Mouse (Mus musculus) heart, adult 2 months (tissue): Measurements from ENCODE around the gene Itga11. TPM values are rescaled to one million over a fixed set of nuclear protein-coding genes. Genes with fewer than 3 reads are reported as not detected.
"Not testable (repeated sequence)": the region's sequence is repeated elsewhere in the genome, so short reads cannot be mapped to it uniquely, and the experiment has no call there.

Experiments
- DNase-seq, 2 experiments: peaks; one replicate each; pipeline ENCODE4 v3.0.0; 2021
- H3K27ac ChIP-seq: fragments of 200-600 bp; 2 replicates; pipeline ENCODE4 v1.8.1; 2022
- H3K27me3 ChIP-seq: fragments of 200-500 bp; 2 replicates; pipeline ENCODE4 v1.6.1; 2012; ENCODE audit warnings: mild to moderate bottlenecking, low read length, inconsistent platforms, mixed read lengths; ENCODE audit not compliant: control insufficient read depth, insufficient read depth
- H3K36me3 ChIP-seq: fragments of 200-500 bp; 2 replicates; pipeline ENCODE4 v1.6.1; 2012; ENCODE audit warnings: low read length, inconsistent platforms; ENCODE audit not compliant: control insufficient read depth, insufficient read depth
- H3K4me1 ChIP-seq: fragments of 200-500 bp; 2 replicates; pipeline ENCODE4 v1.6.1; 2011; ENCODE audit warnings: low read length; ENCODE audit not compliant: control insufficient read depth, insufficient read depth
- H3K4me3 ChIP-seq: fragments of 200-600 bp; 2 replicates; pipeline ENCODE4 v1.8.1; 2022
- H3K79me2 ChIP-seq: fragments of 200-500 bp; replicated peaks from 2 replicates; pipeline ENCODE4 v1.6.1; 2012; ENCODE audit warnings: mild to moderate bottlenecking, inconsistent platforms, low read length, moderate library complexity, mixed read lengths; ENCODE audit not compliant: control insufficient read depth, insufficient read depth
- H3K9ac ChIP-seq: fragments of 200-500 bp; 2 replicates; pipeline ENCODE4 v1.6.1; 2012; ENCODE audit warnings: low read depth, mild to moderate bottlenecking, control low read depth, inconsistent platforms, low read length, mixed read lengths
- CTCF ChIP-seq: fragments of 200-600 bp; IDR thresholded peaks from 2 replicates; pipeline ENCODE4 v1.8.1; 2022; ENCODE audit warnings: antibody characterized with exemption, mild to moderate bottlenecking, moderate library complexity
- EP300 ChIP-seq: fragments of 200-500 bp; IDR thresholded peaks from 2 replicates; pipeline ENCODE4 v1.6.1; 2011; ENCODE audit warnings: low read depth, low read length, control low read depth; ENCODE audit not compliant: insufficient read depth
- POLR2A ChIP-seq: fragments of 200-500 bp; IDR thresholded peaks from 2 replicates; pipeline ENCODE4 v1.6.1; 2011; ENCODE audit warnings: mild to moderate bottlenecking, low read depth, low read length, control low read depth; ENCODE audit not compliant: insufficient read depth
- WGBS: fragments of 180-500 bp; shearing (Covaris S2); methylation state at CpG from one replicate; pipeline ENCODE4 v1.1.7; 2018; 5-methylcytosine and 5-hydroxymethylcytosine counted together
- intact Hi-C: fragments of 180-260 bp; cut with DNase I; formaldehyde crosslinking; loops from one replicate; pipeline ENCODE4 v1.15.1; 2025
- polyA plus RNA-seq: library from polyadenylated mRNA; depleted of rRNA; stranded (reverse); fragments of >200 nt; gene quantifications from 2 replicates; pipeline ENCODE4 v1.2.3, GENCODE M21; 2012
- total RNA-seq, 2 experiments: library from RNA; stranded (reverse); gene quantifications; 2 replicates each; pipeline ENCODE4 v1.2.3; 2021

The Itga11 gene
- total and polyA plus RNA-seq, 3 experiments = 1.1 to 2.9 (median 1.6) TPM

DNA sequence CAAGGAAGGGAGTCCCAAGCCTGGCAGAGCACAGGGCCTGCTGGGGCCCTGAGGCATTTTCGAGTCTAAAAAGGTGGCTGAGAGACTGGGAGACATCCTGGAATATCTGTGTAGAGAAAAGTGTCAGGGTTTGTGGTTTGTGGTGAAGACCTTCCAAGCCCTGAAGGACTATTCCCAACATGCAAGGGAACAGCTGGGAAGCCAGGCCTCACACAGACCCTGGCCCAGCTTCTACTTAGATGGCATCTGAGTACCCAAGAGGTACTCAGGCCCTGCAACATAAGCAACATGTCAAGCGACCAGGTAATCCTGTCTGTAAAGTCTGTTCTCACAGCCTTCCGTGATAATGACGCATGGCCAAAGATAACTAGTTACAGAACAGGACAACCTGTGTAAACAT is 18.6 kb upstream of the Itga11 start:
- peaks cover 1% of the 10 kb centered on the region; the same call in 1 of the 2 replicates for H3K4me1 ChIP-seq
- 68% methylated on average over 4 of the region's 4 CpGs for whole genome bisulfite sequencing

DNA sequence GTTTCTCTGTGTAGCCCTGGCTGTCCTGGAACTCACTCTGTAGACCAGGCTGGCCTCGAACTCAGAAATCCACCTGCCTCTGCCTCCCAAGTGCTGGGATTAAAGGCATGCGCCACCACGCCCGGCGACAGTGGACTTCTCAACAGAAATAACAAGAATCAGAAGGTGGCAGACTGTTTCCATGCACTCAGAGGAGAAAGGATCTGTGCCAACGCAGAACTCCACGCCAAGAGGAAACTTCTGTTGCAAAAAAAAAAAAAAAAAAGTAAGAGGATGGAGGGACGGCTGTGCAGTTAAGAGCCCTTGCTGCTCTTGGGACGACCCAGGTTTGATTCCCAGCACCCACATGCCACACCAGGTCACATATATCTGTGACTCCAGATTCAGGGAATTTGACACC is 16.7 kb upstream of the Itga11 start:
- H3K27me3 ChIP-seq, H3K4me3 ChIP-seq, H3K27ac ChIP-seq, intact Hi-C loops, H3K4me1 ChIP-seq, H3K36me3 ChIP-seq, H3K79me2 ChIP-seq, DNase-seq, H3K9ac ChIP-seq: not testable (repeated sequence)
- 89% methylated on average over 9 of the region's 9 CpGs for WGBS

More for the DNA sequence above, 18.6 kb upstream of the Itga11 start:
- Histone ChIP-seq H3K36me3 (no peaks in the 10 kb centered on the region), H3K79me2 (no peaks in the 10 kb centered on the region), H3K4me3 (no peak overlapping the region), H3K27me3 (no peaks in the 10 kb centered on the region; the same call in 1 of the 2 replicates), H3K27ac (no peak overlapping the region), H3K9ac (no peak overlapping the region)
- intact Hi-C loops = no loop called here
- DNase-seq = no peak
- TF ChIP-seq EP300 = no peak
- no peak for TF ChIP-seq CTCF
- TF ChIP-seq POLR2A = no peak

DNA sequence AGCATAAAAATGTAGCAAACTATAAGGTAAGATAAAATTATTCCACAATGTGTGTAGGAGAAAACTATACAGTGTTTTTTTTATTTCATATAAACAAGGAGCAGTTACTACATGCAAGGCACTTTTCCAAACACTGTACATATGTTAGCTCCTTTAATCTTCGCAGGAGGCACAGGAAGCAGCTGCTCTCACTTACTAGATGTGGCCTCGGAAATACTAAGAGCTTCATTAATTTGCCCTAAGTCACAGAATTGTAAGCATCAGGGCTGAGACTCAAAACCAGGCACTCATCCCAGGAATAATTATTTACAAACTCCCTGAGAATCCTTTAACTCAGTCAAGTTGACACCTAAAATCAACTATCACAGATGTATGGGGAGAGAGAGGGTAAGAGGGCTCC is 14.2 kb upstream of the Itga11 start:
- Histone ChIP-seq H3K27ac (no peak overlapping the region), H3K9ac (no peak overlapping the region), H3K4me1 (no peaks in the 10 kb centered on the region), H3K79me2 (no peaks in the 10 kb centered on the region), H3K36me3 (no peaks in the 10 kb centered on the region), H3K4me3 (no peak overlapping the region), H3K27me3 (no peaks in the 10 kb centered on the region)
- no peak for DNase-seq
- intact Hi-C loops = no loop called here
- TF ChIP-seq POLR2A (no peak), EP300 (no peak), CTCF (no peak)
- 56% methylated on average over 2 of the region's 2 CpGs for WGBS

DNA sequence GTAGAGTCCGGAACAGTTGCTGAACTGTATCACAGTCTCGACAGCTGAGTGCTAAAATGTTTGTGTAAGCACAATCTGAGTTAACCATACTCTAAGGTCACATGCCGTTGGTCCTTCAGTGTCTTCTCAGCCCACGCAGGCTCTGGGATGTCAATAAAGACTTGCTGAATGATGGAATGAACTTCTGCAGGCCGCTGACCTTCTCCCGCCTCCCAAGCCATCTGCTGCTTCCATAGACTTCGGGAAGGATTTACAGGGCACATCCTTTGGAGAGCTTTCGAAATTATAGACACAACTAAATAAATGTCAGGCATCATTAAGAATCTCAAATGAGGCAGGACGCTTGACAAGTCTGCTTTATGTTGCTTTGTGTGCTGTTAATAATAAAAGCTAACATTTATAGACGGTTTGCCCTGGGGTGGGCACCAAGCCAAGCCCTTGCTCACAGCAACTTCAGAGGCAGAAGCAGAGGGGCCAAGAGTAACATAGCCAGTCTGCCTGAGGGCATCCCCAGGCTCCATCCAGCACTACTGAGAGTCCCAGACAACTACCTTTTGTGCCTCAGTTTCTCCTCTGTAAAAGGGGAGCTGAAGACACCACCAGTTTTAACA is 13.4 kb upstream of the Itga11 start:
- Histone ChIP-seq H3K9ac (no peak overlapping the region), H3K79me2 (no peaks in the 10 kb centered on the region), H3K36me3 (no peaks in the 10 kb centered on the region), H3K27ac (no peak overlapping the region), H3K4me3 (no peak overlapping the region), H3K27me3 (no peaks in the 10 kb centered on the region), H3K4me1 (no peaks in the 10 kb centered on the region)
- 65% methylated on average over 10 of the region's 10 CpGs for WGBS
- intact Hi-C loops = no loop called here
- no peak for TF ChIP-seq CTCF
- no peak for TF ChIP-seq POLR2A
- no peak for TF ChIP-seq EP300
- no peak for DNase-seq

DNA sequence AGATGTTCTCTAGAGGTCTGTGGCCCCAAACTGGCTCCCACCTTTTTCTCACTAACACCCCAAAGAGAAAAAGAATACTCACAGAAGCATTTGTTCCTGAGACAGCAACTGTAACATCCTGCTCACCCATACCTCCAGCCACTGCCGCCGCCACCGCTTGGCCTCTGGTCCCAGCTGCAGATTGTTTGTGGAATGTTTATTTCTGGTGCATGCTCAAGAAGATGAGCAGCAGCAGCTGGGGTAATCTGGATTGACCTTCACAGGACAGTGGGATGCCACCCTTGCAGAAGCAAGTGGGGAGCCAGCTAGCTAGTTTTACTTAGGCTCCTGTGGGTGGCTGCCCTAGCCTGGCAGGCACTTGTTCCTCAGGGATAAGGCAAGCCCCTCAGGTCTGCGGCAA is 11.7 kb upstream of the Itga11 start:
- Histone ChIP-seq H3K4me3 (no peak overlapping the region), H3K27me3 (no peaks in the 10 kb centered on the region), H3K27ac (no peak overlapping the region), H3K4me1 (no peaks in the 10 kb centered on the region), H3K79me2 (no peaks in the 10 kb centered on the region), H3K36me3 (no peaks in the 10 kb centered on the region), H3K9ac (no peak overlapping the region)
- intact Hi-C loops = no loop called here
- no peak for DNase-seq
- 61% methylated on average over 4 of the region's 4 CpGs for WGBS
- no peak for TF ChIP-seq CTCF
- no peak for TF ChIP-seq EP300
- TF ChIP-seq POLR2A = no peak

DNA sequence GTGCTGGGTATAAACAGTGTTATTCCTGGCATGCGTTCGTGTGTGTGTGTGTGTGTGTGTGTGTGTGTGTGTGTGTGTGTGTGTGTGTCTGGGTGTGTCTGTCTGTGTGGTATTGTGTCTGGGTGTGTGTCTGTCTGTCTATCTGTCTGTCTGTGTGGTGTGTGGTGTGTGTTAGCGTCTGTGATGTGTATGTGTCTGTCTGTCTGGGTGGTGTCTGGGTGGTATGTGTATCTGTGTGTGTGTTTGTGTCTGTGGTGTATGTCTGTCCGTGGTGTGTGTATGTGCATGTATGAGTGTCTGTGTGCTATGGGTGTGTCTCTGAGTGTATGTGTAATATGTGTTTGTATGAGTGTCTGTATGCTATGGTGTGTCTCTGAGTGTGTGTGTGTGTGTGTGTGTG is 9.1 kb upstream of the Itga11 start:
- Histone ChIP-seq H3K36me3 (no peaks in the 10 kb centered on the region), H3K27ac (no peak overlapping the region), H3K79me2 (no peaks in the 10 kb centered on the region), H3K4me1 (no peaks in the 10 kb centered on the region), H3K9ac (no peak overlapping the region), H3K4me3 (no peak overlapping the region), H3K27me3 (no peaks in the 10 kb centered on the region)
- 72% methylated on average over 4 of the region's 4 CpGs for WGBS
- no peak for TF ChIP-seq EP300
- TF ChIP-seq CTCF = no peak
- TF ChIP-seq POLR2A = no peak
- intact Hi-C loops = no loop called here
- DNase-seq = no peak
